Mouse (Mus musculus): ENCODE measurements around the gene Sh2b3. TPM values are rescaled to one million over a fixed set of nuclear protein-coding genes. Genes with fewer than 3 reads are reported as not detected.

Sh2b3 gene
- total and polyA plus RNA-seq, 2 experiments from 2014 or later = 11.4 to 58.5 TPM

DNA sequence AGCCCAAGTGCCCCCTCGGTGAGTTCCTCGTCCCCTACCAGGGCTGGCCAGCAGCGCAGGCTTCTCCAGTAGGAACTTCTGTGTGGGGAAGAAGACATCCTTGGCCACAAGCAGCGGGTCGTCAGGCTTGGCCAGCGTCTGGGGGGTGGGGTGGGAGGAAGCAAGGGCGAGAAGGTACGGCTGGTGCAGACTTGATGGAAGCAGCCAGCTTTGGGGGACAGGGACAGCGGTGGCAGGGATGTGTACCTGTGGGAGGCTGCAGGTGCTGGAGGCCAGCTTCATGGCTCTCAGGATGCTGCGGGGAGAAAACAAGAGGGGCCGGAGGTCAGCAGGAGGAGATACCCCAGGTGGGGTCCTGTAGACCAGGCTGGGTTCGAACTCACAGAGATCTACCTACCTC lies 37.6 kb upstream of the Sh2b3 start:
- Histone ChIP-seq H3K9ac (replicated peaks; ENCODE audit: low read depth, low read length) (no peak overlapping the region), H3K4me3 (ENCODE audit: low read depth, low read length) (no peak overlapping the region), H3K4me2 (ENCODE audit: low read depth, low read length) (no peak overlapping the region), H3K27me3 (ENCODE audit: control insufficient read depth, insufficient read depth, low read length) (no peaks in the 10 kb centered on the region), H3K4me1 (ENCODE audit: control insufficient read depth, insufficient read depth) (no peaks in the 10 kb centered on the region), H3K27ac (ENCODE audit: low read depth) (no peak overlapping the region), H3K36me3 (replicated peaks; ENCODE audit: control insufficient read depth, insufficient read depth, low read length) (no peaks in the 10 kb centered on the region), H3K9me3 (replicated peaks; ENCODE audit: control insufficient read depth, low read length) (no peaks in the 10 kb centered on the region)
- TF ChIP-seq CTCF (IDR thresholded peaks at IDR 0.05; ENCODE audit: low read depth) (no peak), EP300 (IDR thresholded peaks at IDR 0.05; ENCODE audit: low read depth) (no peak)
- WGBS = 90% methylated on average over 12 of the region's 12 CpGs
- ATAC-seq (ENCODE audit: insufficient read depth, low read depth) (no peak), DNase-seq (ENCODE audit: low spot score) (no peak)

GRCm38 (mm10) chr5:121872158-121872557 lies 34.7 kb upstream of the Sh2b3 start:
- WGBS = 10% methylated on average over 4 of the region's 4 CpGs
- ATAC-seq (ENCODE audit: insufficient read depth, low read depth) = peak; percentile 73
- Histone ChIP-seq H3K4me3 (ENCODE audit: low read depth, low read length) (no peak overlapping the region), H3K4me2 (ENCODE audit: low read depth, low read length) (no peak overlapping the region), H3K4me1 (ENCODE audit: control insufficient read depth, insufficient read depth) (no peaks in the 10 kb centered on the region), H3K27me3 (ENCODE audit: control insufficient read depth, insufficient read depth, low read length) (no peaks in the 10 kb centered on the region), H3K9ac (replicated peaks; ENCODE audit: low read depth, low read length) (no peak overlapping the region), H3K27ac (ENCODE audit: low read depth) (no peak overlapping the region), H3K36me3 (replicated peaks; ENCODE audit: control insufficient read depth, insufficient read depth, low read length) (no peaks in the 10 kb centered on the region), H3K9me3 (replicated peaks; ENCODE audit: control insufficient read depth, low read length) (no peaks in the 10 kb centered on the region)
- DNase-seq (ENCODE audit: low spot score) = peak; percentile 71
- peak; percentile 99 for TF ChIP-seq CTCF (IDR thresholded peaks at IDR 0.05; ENCODE audit: low read depth)
- TF ChIP-seq EP300 (IDR thresholded peaks at IDR 0.05; ENCODE audit: low read depth) = no peak

GRCm38 (mm10) chr5:121871515-121872030 lies 34.1 kb upstream of the Sh2b3 start:
- Histone ChIP-seq H3K4me3 (ENCODE audit: low read depth, low read length) (no peak overlapping the region), H3K9ac (replicated peaks; ENCODE audit: low read depth, low read length) (no peak overlapping the region), H3K9me3 (replicated peaks; ENCODE audit: control insufficient read depth, low read length) (no peaks in the 10 kb centered on the region), H3K36me3 (replicated peaks; ENCODE audit: control insufficient read depth, insufficient read depth, low read length) (no peaks in the 10 kb centered on the region), H3K4me1 (ENCODE audit: control insufficient read depth, insufficient read depth) (no peaks in the 10 kb centered on the region), H3K27me3 (ENCODE audit: control insufficient read depth, insufficient read depth, low read length) (no peaks in the 10 kb centered on the region), H3K4me2 (ENCODE audit: low read depth, low read length) (no peak overlapping the region), H3K27ac (ENCODE audit: low read depth) (no peak overlapping the region)
- TF ChIP-seq CTCF (IDR thresholded peaks at IDR 0.05; ENCODE audit: low read depth) = no peak
- TF ChIP-seq EP300 (IDR thresholded peaks at IDR 0.05; ENCODE audit: low read depth) = no peak
- ATAC-seq (ENCODE audit: insufficient read depth, low read depth) = no peak
- DNase-seq (ENCODE audit: low spot score) = no peak
- 82% methylated on average over 13 of the region's 13 CpGs for WGBS

DNA sequence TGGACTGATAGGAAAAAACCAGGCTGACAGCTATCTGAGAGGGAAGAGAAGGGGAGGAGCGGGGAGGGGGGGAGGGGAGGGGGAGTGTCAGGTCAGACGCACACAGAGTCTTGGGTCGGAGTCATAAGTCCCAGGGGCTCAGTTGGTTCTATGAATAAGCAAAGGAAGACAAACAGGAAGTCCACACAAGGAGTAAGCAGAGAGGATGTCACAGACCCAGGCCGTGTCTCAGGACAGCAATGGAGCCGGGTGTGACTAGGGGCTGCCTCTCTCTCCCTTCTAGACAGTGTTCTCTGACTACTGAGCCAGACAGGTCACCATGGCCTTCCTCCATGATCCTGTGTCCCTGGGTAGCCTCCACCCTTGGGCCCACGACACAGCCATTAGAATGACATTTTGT lies 33.4 kb upstream of the Sh2b3 start:
- no peak overlapping the region; the same call in 1 of the 2 replicates for H3K27ac ChIP-seq (ENCODE audit: low read depth)

DNA sequence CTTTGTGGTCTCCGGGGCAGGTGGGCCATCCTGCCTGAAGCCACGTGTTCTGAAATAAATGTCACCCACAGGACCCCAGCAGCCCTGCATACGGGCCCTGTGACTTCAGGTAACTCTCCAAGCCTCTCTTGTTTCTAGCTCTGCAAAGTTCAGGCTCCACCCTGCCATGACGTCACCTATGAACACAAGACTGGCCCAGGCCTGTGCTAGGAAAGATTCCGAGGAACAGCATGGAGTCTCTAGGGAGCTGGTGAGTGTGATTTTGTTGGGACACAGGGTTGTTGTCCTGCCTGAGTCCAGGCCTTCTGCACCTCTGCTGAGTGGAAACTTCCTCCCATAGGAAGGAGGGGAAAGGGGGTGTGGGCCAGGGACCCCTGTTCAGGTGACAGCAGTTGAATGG lies 30.5 kb upstream of the Sh2b3 start:
- Histone ChIP-seq H3K4me3 (ENCODE audit: low read depth, low read length) (no peak overlapping the region), H3K9me3 (replicated peaks; ENCODE audit: control insufficient read depth, low read length) (no peaks in the 10 kb centered on the region), H3K4me1 (ENCODE audit: control insufficient read depth, insufficient read depth) (no peaks in the 10 kb centered on the region), H3K9ac (replicated peaks; ENCODE audit: low read depth, low read length) (no peak overlapping the region), H3K36me3 (replicated peaks; ENCODE audit: control insufficient read depth, insufficient read depth, low read length) (no peaks in the 10 kb centered on the region), H3K27ac (ENCODE audit: low read depth) (no peak overlapping the region), H3K27me3 (ENCODE audit: control insufficient read depth, insufficient read depth, low read length) (no peaks in the 10 kb centered on the region), H3K4me2 (ENCODE audit: low read depth, low read length) (no peak overlapping the region)
- DNase-seq (ENCODE audit: low spot score) (no peak), ATAC-seq (ENCODE audit: insufficient read depth, low read depth) (no peak)
- 70% methylated on average over 5 of the region's 5 CpGs for WGBS
- TF ChIP-seq EP300 (IDR thresholded peaks at IDR 0.05; ENCODE audit: low read depth) (no peak), CTCF (IDR thresholded peaks at IDR 0.05; ENCODE audit: low read depth) (no peak)

More for the DNA sequence above, 33.4 kb upstream of the Sh2b3 start:
- ATAC-seq (ENCODE audit: insufficient read depth, low read depth) (no peak), DNase-seq (ENCODE audit: low spot score) (no peak)
- Histone ChIP-seq H3K27me3 (ENCODE audit: control insufficient read depth, insufficient read depth, low read length) (no peaks in the 10 kb centered on the region), H3K4me3 (ENCODE audit: low read depth, low read length) (no peak overlapping the region), H3K36me3 (replicated peaks; ENCODE audit: control insufficient read depth, insufficient read depth, low read length) (no peaks in the 10 kb centered on the region), H3K4me2 (ENCODE audit: low read depth, low read length) (no peak overlapping the region), H3K9me3 (replicated peaks; ENCODE audit: control insufficient read depth, low read length) (no peaks in the 10 kb centered on the region), H3K9ac (replicated peaks; ENCODE audit: low read depth, low read length) (no peak overlapping the region), H3K4me1 (ENCODE audit: control insufficient read depth, insufficient read depth) (no peaks in the 10 kb centered on the region)
- 64% methylated on average over 6 of the region's 6 CpGs for WGBS
- TF ChIP-seq CTCF (IDR thresholded peaks at IDR 0.05; ENCODE audit: low read depth) = no peak
- no peak for TF ChIP-seq EP300 (IDR thresholded peaks at IDR 0.05; ENCODE audit: low read depth)

DNA sequence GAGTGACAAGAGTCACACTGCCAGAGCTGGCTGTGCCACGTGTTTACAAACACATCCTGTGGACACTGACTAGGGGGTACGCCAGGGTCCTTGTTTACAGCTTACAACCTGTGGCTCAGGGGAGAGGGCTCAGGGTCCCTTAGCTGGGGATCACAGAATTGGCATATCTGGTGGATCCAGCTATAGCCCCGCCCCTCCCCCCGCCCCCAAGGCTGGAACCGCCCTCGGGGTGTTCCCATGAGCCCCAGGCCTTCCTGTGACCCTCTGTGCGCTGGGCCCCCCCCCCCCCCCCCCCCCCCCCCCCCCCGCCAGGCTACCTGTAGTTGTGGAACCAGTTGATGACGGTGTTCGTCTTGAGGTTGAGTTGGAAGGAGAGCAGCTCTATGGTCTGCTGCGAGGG lies 26.9 kb upstream of the Sh2b3 start:
- no peaks in the 10 kb centered on the region for H3K4me1 ChIP-seq (ENCODE audit: control insufficient read depth, insufficient read depth)
- ATAC-seq (ENCODE audit: insufficient read depth, low read depth) = no peak
- no peaks in the 10 kb centered on the region for H3K36me3 ChIP-seq (replicated peaks; ENCODE audit: control insufficient read depth, insufficient read depth, low read length)
- H3K9ac ChIP-seq (replicated peaks; ENCODE audit: low read depth, low read length) = no peak overlapping the region
- no peak overlapping the region for H3K27ac ChIP-seq (ENCODE audit: low read depth)
- WGBS = 13% methylated on average over 8 of the region's 11 CpGs
- no peaks in the 10 kb centered on the region for H3K27me3 ChIP-seq (ENCODE audit: control insufficient read depth, insufficient read depth, low read length)
- H3K4me2 ChIP-seq (ENCODE audit: low read depth, low read length) = no peak overlapping the region
- TF ChIP-seq EP300 (IDR thresholded peaks at IDR 0.05; ENCODE audit: low read depth) = no peak
- TF ChIP-seq CTCF (IDR thresholded peaks at IDR 0.05; ENCODE audit: low read depth) = no peak
- no peaks in the 10 kb centered on the region for H3K9me3 ChIP-seq (replicated peaks; ENCODE audit: control insufficient read depth, low read length)
- DNase-seq (ENCODE audit: low spot score) = no peak
- H3K4me3 ChIP-seq (ENCODE audit: low read depth, low read length) = no peak overlapping the region
